Mouse (Mus musculus): ENCODE results near the gene Slc2a13. TPM values are rescaled to one million over a fixed set of nuclear protein-coding genes. Genes with fewer than 3 reads are reported as not detected.

The Slc2a13 gene
- total RNA-seq, 2 experiments from 2014 or later, result 0.68 to 0.90 TPM

- no peak for DNase-seq (ENCODE audit: low spot score)
Measured at GRCm38 (mm10) chr15:91377105-91377504, 196.0 kb downstream of the Slc2a13 start.

- DNase-seq (ENCODE audit: low spot score), result no peak
Measured at GRCm38 (mm10) chr15:91374441-91374840, 198.6 kb downstream of the Slc2a13 start.

GRCm38 (mm10) chr15:91373203-91373584, 199.9 kb downstream of the Slc2a13 start:
- DNase-seq (ENCODE audit: low spot score), result peak; percentile 24

- DNase-seq (ENCODE audit: low spot score), result no peak
Measured at GRCm38 (mm10) chr15:91372464-91373202, 200.4 kb downstream of the Slc2a13 start.

GRCm38 (mm10) chr15:91371859-91372394, 201.1 kb downstream of the Slc2a13 start:
- DNase-seq (ENCODE audit: low spot score), result no peak

- DNase-seq (ENCODE audit: low spot score), result no peak
Measured at GRCm38 (mm10) chr15:91369736-91370449, 203.2 kb downstream of the Slc2a13 start.

- DNase-seq (ENCODE audit: low spot score), result no peak
Measured at GRCm38 (mm10) chr15:91360495-91360894, 212.6 kb downstream of the Slc2a13 start.

GRCm38 (mm10) chr15:91351006-91351405, 222.1 kb downstream of the Slc2a13 start:
- no peak for DNase-seq (ENCODE audit: low spot score)

- DNase-seq (ENCODE audit: low spot score), result no peak
Measured at GRCm38 (mm10) chr15:91338350-91338749, 234.7 kb downstream of the Slc2a13 start.

GRCm38 (mm10) chr15:91334416-91334900, 238.6 kb downstream of the Slc2a13 start:
- no peak for DNase-seq (ENCODE audit: low spot score)

GRCm38 (mm10) chr15:91327748-91328147, 245.3 kb downstream of the Slc2a13 start:
- DNase-seq (ENCODE audit: low spot score), result no peak

- DNase-seq (ENCODE audit: low spot score), result no peak
Measured at GRCm38 (mm10) chr15:91327023-91327422, 246.0 kb downstream of the Slc2a13 start.

- no peak for DNase-seq (ENCODE audit: low spot score)
Measured at GRCm38 (mm10) chr15:91319376-91319775, 253.7 kb downstream of the Slc2a13 start.

GRCm38 (mm10) chr15:91316964-91317363, 256.1 kb downstream of the Slc2a13 start:
- DNase-seq (ENCODE audit: low spot score), result peak; percentile 65

- DNase-seq (ENCODE audit: low spot score), result no peak
Measured at GRCm38 (mm10) chr15:91314402-91315318, 258.4 kb downstream of the Slc2a13 start.

GRCm38 (mm10) chr15:91304296-91304852, 268.7 kb downstream of the Slc2a13 start:
- DNase-seq (ENCODE audit: low spot score), result peak; percentile 53

GRCm38 (mm10) chr15:91301366-91301765, 271.7 kb downstream of the Slc2a13 start:
- peak; percentile 92 for DNase-seq (ENCODE audit: low spot score)

- DNase-seq (ENCODE audit: low spot score), result peak; percentile 61
Measured at GRCm38 (mm10) chr15:91299319-91299835, 273.7 kb downstream of the Slc2a13 start.

GRCm38 (mm10) chr15:91283418-91283817, 289.6 kb downstream of the Slc2a13 start:
- no peak for DNase-seq (ENCODE audit: low spot score)

- DNase-seq (ENCODE audit: low spot score), result peak; percentile 74
Measured at GRCm38 (mm10) chr15:91282822-91283221, 290.2 kb downstream of the Slc2a13 start.

GRCm38 (mm10) chr15:91281521-91281920, 291.5 kb downstream of the Slc2a13 start:
- DNase-seq (ENCODE audit: low spot score), result peak; percentile 48
